Mouse (Mus musculus) heart, postnatal 0 days (tissue): Measurements from ENCODE around the gene Pip5k1b.
A peak's percentile ranks its signal among the peaks of the same experiment; 100 is the strongest.

Experiments
- CTCF ChIP-seq: IDR thresholded peaks from 2 replicates; pipeline ENCODE4 v1.5.1; 2016; ENCODE audit warnings: antibody characterized with exemption, control low read depth, low read depth
- EP300 ChIP-seq: IDR thresholded peaks from 2 replicates; pipeline ENCODE4 v1.6.1; 2016; ENCODE audit warnings: antibody characterized with exemption, low read depth

- TF ChIP-seq CTCF (no peak), EP300 (peak; percentile 35; the same call in 1 of the 2 replicates)
These were observed 28.7 kb downstream of the Pip5k1b start for GRCm38 (mm10) chr19:24526731-24527612.
